Mouse (Mus musculus): ENCODE measurements around the gene Madd.

The Madd gene

GRCm38 (mm10) chr2:91175490-91175889 is 8.1 kb downstream of the Madd start:
- no peak for DNase-seq (ENCODE audit: low read depth, low spot score)

DNA sequence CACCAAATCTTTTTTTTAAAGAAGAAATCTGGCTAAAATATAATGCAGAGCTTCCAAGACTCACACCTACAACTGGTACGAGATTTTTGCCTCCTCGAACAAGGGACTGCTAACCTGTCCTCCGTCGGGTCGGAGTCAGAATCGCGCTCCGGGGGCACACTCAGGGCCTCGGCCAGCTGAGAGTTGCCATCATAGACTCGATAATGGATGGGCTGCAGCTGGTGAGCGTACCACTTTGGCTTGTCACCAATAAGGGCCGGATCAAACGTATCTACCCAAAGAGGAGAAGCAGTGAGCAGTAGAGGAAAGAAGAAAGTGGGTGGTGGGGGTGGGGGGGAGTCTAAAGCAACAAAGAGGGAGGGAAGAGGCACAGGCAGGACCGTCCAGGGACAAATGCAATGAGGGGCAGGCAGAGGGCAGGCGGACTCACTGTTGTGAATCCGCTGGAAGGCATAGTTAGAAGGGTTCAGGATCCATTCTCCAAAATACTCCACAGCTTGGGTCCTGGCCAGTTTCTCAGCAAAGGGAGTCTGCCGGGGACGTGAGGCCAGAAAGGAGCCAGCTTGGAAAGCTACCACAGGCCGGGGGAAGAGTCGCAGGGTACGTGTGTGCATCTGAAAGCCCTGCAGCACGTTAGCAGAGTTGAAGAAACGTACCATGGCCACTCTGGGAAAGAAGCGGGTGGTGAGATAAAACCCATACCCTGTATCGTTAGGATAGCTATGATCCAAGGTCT is 13.9 kb downstream of the Madd start:
- DNase-seq (ENCODE audit: low read depth, low spot score), result no peak

DNA sequence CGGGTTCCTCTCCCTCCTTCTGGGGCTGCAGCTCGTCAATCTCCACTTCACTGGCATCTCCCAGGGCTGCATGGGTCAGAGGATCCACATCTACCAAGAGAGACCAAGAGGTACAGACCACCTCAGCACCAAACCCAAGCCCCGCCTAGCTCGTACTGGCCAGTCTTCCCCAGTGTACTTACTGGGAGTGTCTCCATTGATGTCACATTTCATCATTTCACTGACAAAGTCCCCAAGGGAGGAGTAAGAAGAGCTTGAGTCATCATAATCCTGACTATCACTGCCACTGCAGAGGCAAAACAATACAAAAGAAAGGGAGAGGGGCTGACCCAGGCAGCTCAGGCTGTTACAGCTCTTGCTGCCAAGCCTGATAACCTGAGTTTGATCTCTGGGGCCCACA is 16.0 kb downstream of the Madd start:
- no peak for DNase-seq (ENCODE audit: low read depth, low spot score)

- DNase-seq (ENCODE audit: low read depth, low spot score), result no peak
Measured at GRCm38 (mm10) chr2:91164991-91165390, 18.6 kb downstream of the Madd start.

GRCm38 (mm10) chr2:91163532-91163931 is 20.1 kb downstream of the Madd start:
- no peak for DNase-seq (ENCODE audit: low read depth, low spot score)

- DNase-seq (ENCODE audit: low read depth, low spot score), result no peak
Measured at GRCm38 (mm10) chr2:91162952-91163351, 20.7 kb downstream of the Madd start.

- no peak for DNase-seq (ENCODE audit: low read depth, low spot score)
Measured at GRCm38 (mm10) chr2:91160591-91160990, 23.0 kb downstream of the Madd start.

- DNase-seq (ENCODE audit: low read depth, low spot score), result no peak
Measured at GRCm38 (mm10) chr2:91157002-91157752, 26.5 kb downstream of the Madd start.

- DNase-seq (ENCODE audit: low read depth, low spot score), result no peak
Measured at GRCm38 (mm10) chr2:91154091-91154490, 29.5 kb downstream of the Madd start.

- no peak for DNase-seq (ENCODE audit: low read depth, low spot score)
Measured at GRCm38 (mm10) chr2:91152885-91153377, 30.7 kb downstream of the Madd start.

- DNase-seq (ENCODE audit: low read depth, low spot score), result no peak
Measured at GRCm38 (mm10) chr2:91151331-91151730, 32.3 kb downstream of the Madd start.

- no peak for DNase-seq (ENCODE audit: low read depth, low spot score)
Measured at GRCm38 (mm10) chr2:91148101-91148500, 35.5 kb downstream of the Madd start.

- no peak for DNase-seq (ENCODE audit: low read depth, low spot score)
Measured at GRCm38 (mm10) chr2:91143401-91143800, 40.2 kb downstream of the Madd start.

- DNase-seq (ENCODE audit: low read depth, low spot score), result no peak
Measured at GRCm38 (mm10) chr2:91142920-91143319, 40.7 kb downstream of the Madd start.

DNA sequence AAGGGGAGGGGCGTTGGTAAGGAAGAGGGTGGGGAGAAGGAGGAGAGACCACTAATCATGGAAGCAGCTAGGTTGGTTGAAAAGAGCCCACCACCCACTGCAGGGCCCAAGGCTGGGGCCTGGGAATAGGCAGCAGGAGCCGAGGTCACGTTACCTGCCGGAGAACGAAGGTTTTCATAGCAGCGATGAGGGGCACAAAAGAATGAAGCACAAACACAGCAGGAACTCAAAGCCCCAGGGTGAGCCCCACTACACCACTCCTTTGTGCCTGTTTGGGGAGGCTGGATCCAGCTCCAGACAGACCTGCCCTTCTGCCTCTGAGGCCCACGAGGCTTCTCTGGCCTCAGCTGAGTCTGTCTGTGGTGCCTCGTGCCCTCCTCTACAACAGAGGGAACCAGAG is 43.9 kb downstream of the Madd start:
- DNase-seq (ENCODE audit: low read depth, low spot score), result peak; percentile 42

- no peak for DNase-seq (ENCODE audit: low read depth, low spot score)
Measured at GRCm38 (mm10) chr2:91139311-91139710, 44.3 kb downstream of the Madd start.

DNA sequence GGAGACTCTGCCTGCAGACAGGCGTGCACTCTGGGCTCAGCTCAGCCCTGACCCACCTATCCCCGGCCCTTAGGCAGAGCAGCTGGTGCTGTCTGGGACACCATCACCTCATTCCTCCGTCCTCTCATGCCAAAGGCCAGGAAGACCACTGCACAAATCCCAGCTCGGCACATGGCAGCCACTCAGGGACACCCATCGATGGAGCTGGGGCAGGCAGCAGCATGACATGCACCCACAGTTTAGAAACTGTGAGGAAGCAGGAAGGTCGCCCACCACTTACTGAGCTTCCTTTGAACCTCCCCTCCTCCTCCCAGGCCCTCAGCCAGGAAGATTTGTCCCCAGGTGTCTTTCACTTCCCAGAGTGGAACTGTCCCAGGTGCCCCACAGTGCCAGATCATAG is 46.2 kb downstream of the Madd start:
- no peak for DNase-seq (ENCODE audit: low read depth, low spot score)

GRCm38 (mm10) chr2:91136513-91137412 is 46.9 kb downstream of the Madd start:
- DNase-seq (ENCODE audit: low read depth, low spot score), result no peak

GRCm38 (mm10) chr2:91132035-91132434 is 51.6 kb downstream of the Madd start:
- DNase-seq (ENCODE audit: low read depth, low spot score), result no peak

DNA sequence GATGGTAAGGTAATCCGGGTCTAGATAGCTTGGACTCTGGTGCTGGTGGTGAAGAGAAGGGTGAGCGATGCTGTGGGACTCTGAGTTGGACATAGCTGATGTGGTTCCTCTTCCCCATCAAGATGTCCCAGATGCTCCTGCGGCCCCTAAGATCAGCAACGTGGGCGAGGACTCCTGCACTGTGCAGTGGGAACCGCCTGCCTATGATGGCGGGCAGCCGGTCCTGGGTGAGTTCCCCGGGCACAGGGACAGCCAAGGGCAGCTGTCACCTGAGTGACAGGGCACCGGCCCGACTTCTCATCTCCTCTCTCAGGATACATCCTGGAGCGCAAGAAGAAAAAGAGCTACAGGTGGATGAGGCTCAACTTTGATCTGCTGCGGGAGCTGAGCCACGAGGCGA is 52.4 kb downstream of the Madd start:
- no peak for DNase-seq (ENCODE audit: low read depth, low spot score)

DNA sequence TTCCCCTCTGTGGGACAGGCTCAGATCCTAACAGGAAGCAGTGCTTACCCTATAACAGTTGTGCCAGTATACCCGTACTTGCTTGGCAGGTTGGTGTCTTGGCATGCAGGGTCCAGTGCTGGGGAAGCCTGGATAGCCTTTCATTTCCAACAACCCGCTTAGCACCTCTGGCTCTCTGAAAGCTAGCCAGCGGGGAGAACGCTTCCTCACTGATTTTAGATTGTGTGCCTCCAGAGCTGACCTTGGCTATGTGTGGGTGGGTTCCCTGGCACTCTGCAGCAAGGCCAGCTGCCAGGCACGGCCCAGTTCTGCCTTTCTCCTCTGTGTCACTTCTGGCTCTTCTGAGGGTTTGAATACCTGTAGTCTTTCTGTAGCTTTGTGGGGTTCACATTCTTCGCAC is 53.5 kb downstream of the Madd start:
- DNase-seq (ENCODE audit: low read depth, low spot score), result no peak

- no peak for DNase-seq (ENCODE audit: low read depth, low spot score)
Measured at GRCm38 (mm10) chr2:91128761-91129160, 54.9 kb downstream of the Madd start.

Measured in ES-CJ7 (cell line).